Mouse (Mus musculus) bone marrow macrophage, adult 2 months (primary cell): ENCODE measurements around the gene Nkx6-1.

ENCODE experiments used
- CTCF ChIP-seq: IDR thresholded peaks from 2 replicates; pipeline ENCODE4 v1.5.1; 2012; ENCODE audit warnings: low read depth, mild to moderate bottlenecking, low read length, moderate library complexity
- POLR2A ChIP-seq: IDR thresholded peaks from 2 replicates; pipeline ENCODE4 v1.6.1; 2012; ENCODE audit warnings: mild to moderate bottlenecking, low read depth, low read length, borderline replicate concordance

DNA sequence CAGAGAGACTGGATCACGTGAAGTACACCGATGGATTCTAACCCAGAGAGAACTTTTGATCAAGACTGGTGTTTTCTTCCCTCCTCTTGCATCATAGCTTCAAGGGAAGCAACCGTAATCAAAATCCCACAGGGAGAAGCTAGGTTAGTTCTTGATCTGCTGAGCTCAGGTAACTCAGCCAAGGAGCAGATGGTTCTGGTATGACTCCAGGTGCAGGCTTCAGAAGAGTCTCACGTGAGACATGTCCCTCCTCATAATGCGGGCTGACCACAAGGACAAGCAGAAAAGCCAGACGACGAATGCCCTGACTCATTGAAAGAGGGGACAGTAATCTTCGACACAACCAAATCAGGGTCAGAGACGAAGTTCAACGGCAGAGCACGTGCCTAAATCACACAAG, 37.8 kb upstream of the Nkx6-1 start:
- TF ChIP-seq POLR2A (no peak), CTCF (no peak)
